8 mouse cellular contexts compared by ENCODE assay signal in the genomic region with DNA sequence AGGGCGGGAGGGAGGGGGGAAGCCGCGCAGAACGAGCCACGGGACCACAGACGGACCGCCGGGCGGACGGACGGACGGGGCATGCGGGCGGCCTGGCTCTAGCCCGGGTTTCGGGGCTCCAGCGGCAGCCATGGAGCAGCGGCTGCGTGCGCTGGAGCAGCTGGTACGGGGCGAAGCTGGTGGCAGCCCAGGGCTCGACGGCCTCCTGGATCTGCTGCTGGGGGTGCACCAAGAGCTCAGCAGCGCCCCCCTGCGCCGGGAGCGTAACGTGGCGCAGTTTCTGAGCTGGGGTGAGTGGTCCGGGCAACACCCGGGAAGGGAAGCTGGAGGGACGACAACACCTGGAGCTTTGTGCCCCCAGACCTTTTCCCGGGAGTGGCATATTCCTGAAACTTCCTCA. TPM values are rescaled to one million over a fixed set of nuclear protein-coding genes. Genes with fewer than 3 reads are reported as not detected.
DNase-seq lines count a peak whose midpoint lies in the region; ATAC-seq and TF ChIP-seq lines count a peak whose summit lies in the region.

No protein-coding gene starts in this region.

- peak overlapping the region; percentile 88 for H3K27ac ChIP-seq in intestine, postnatal 0 days (ENCODE audit: low read depth, low read length)
- peak overlapping the region; percentile 76 for H3K27ac ChIP-seq in lung, embryonic 14.5 days (ENCODE audit: low read depth)
- no peak overlapping the region for H3K27ac ChIP-seq in neural tube, embryonic 15.5 days (replicated peaks)

- H3K27me3 ChIP-seq in intestine, postnatal 0 days (replicated peaks; ENCODE audit: control insufficient read depth, insufficient read depth, low read length): no peaks in the 10 kb centered on the region
- H3K27me3 ChIP-seq in lung, embryonic 14.5 days (ENCODE audit: insufficient read depth, low read length): no peaks in the 10 kb centered on the region
- no peaks in the 10 kb centered on the region for H3K27me3 ChIP-seq in neural tube, embryonic 15.5 days (replicated peaks)

- H3K36me3 ChIP-seq in intestine, postnatal 0 days (ENCODE audit: control insufficient read depth, insufficient read depth): peaks cover 21% of the 10 kb centered on the region
- H3K36me3 ChIP-seq in lung, embryonic 14.5 days (ENCODE audit: insufficient read depth): peaks cover 15% of the 10 kb centered on the region
- 0 out of 2 replicates have a peak, but pooled peaks cover 5% of the 10 kb centered on the region for H3K36me3 ChIP-seq in neural tube, embryonic 15.5 days

- TF ChIP-seq CTCF in intestine, postnatal 0 days (IDR thresholded peaks at IDR 0.05; ENCODE audit: low read depth): peak; percentile 96
- peak; percentile 84 for TF ChIP-seq CTCF in lung, embryonic 14.5 days (IDR thresholded peaks at IDR 0.05; ENCODE audit: low read depth)

- H3K9ac ChIP-seq in intestine, postnatal 0 days (ENCODE audit: low read depth, low read length): peak overlapping the region; percentile 80
- H3K9ac ChIP-seq in lung, embryonic 14.5 days: peak overlapping the region; percentile 54
- H3K9ac ChIP-seq in neural tube, embryonic 15.5 days (replicated peaks): peak overlapping the region; percentile 45

- H3K4me3 ChIP-seq in intestine, postnatal 0 days (ENCODE audit: low read depth, low read length): peak overlapping the region; percentile 61
- H3K4me3 ChIP-seq in lung, embryonic 14.5 days (ENCODE audit: low read depth, low read length): peak overlapping the region; percentile 62
- peak overlapping the region; percentile 50 for H3K4me3 ChIP-seq in neural tube, embryonic 15.5 days (replicated peaks)

- WGBS in intestine, postnatal 0 days: under 1% methylated on average over 33 of the region's 34 CpGs
- under 1% methylated on average over 30 of the region's 34 CpGs for WGBS in lung, embryonic 14.5 days
- under 1% methylated on average over 28 of the region's 34 CpGs for WGBS in neural tube, embryonic 15.5 days

- peak; percentile 91 for DNase-seq in CD4-positive, CD25-positive, alpha-beta regulatory T cell, adult 2 months (ENCODE audit: low read depth, low spot score)
- DNase-seq in adrenal gland, adult (ENCODE audit: inconsistent age in 2 of 2, low spot score in 1 of 2): peak; percentile 85 to 90
- DNase-seq in embryo, embryonic 10.5 days (ENCODE audit: low spot score): peak; percentile 84
- peak; percentile 28 for DNase-seq in gonadal fat pad, adult 2 months (ENCODE audit: low read depth)
- peak; percentile 89 for DNase-seq in lung, embryonic 14.5 days
- peak; percentile 87 for DNase-seq in thymus, postnatal 14 days

- H3K9me3 ChIP-seq in intestine, postnatal 0 days (ENCODE audit: control insufficient read depth): no peaks in the 10 kb centered on the region
- no peaks in the 10 kb centered on the region for H3K9me3 ChIP-seq in lung, embryonic 14.5 days (ENCODE audit: low read depth, low read length)
- H3K9me3 ChIP-seq in neural tube, embryonic 15.5 days (replicated peaks): no peaks in the 10 kb centered on the region

- H3K4me2 ChIP-seq in intestine, postnatal 0 days (replicated peaks; ENCODE audit: low read depth): peak overlapping the region; percentile 76
- peak overlapping the region; percentile 75 for H3K4me2 ChIP-seq in lung, embryonic 14.5 days
- H3K4me2 ChIP-seq in neural tube, embryonic 15.5 days: peak overlapping the region; percentile 69

- H3K4me1 ChIP-seq in intestine, postnatal 0 days (replicated peaks; ENCODE audit: control insufficient read depth, insufficient read depth, low read length): peaks cover 3% of the 10 kb centered on the region; the same call in 1 of the 2 replicates
- H3K4me1 ChIP-seq in lung, embryonic 14.5 days (ENCODE audit: insufficient read depth): no peaks in the 10 kb centered on the region
- H3K4me1 ChIP-seq in neural tube, embryonic 15.5 days: peaks cover 9% of the 10 kb centered on the region

- ATAC-seq in intestine, postnatal 0 days: peak; percentile 75
- peak; percentile 66 for ATAC-seq in lung, embryonic 14.5 days (ENCODE audit: insufficient read depth)
- peak; percentile 64 for ATAC-seq in neural tube, embryonic 15.5 days (ENCODE audit: low FRiP score)

RNA-seq across cellular contexts. Expression of gene Cdc42bpg, which starts 0.3 kb away (rescaled TPM):
- 16.2 and 16.6 TPM in 2 replicates for polyA plus RNA-seq in gonadal fat pad, adult 2 months (2012; rRNA removed)
- polyA plus RNA-seq in intestine, postnatal 0 days (2015; fragmentation: Nextera tagmentation; extraction: Ambion mirVana): 1.8 and 2.3 TPM in 2 replicates
- polyA plus RNA-seq in lung, embryonic 14.5 days (2014; fragmentation: Nextera tagmentation; extraction: Ambion mirVana): 0.82 and 1.2 TPM in 2 replicates
- polyA plus RNA-seq in neural tube, embryonic 15.5 days (2015; fragmentation: Nextera tagmentation; extraction: Ambion mirVana): 0.33 and 0.36 TPM in 2 replicates

RNA-seq across cellular contexts. Expression of gene Men1, which starts 28.2 kb away (rescaled TPM):
- 40.4 and 48.5 TPM in 2 replicates for polyA plus RNA-seq in gonadal fat pad, adult 2 months (2012; rRNA removed)
- polyA plus RNA-seq in intestine, postnatal 0 days (2015; fragmentation: Nextera tagmentation; extraction: Ambion mirVana): 17.1 and 19.6 TPM in 2 replicates
- 60.3 and 68.6 TPM in 2 replicates for polyA plus RNA-seq in lung, embryonic 14.5 days (2014; fragmentation: Nextera tagmentation; extraction: Ambion mirVana)
- 71.4 and 71.6 TPM in 2 replicates for polyA plus RNA-seq in neural tube, embryonic 15.5 days (2015; fragmentation: Nextera tagmentation; extraction: Ambion mirVana)

RNA-seq across cellular contexts. Expression of gene Ehd1, which starts 30.1 kb away (rescaled TPM):
- polyA plus RNA-seq in gonadal fat pad, adult 2 months (2012; rRNA removed): 156 and 198 TPM in 2 replicates
- polyA plus RNA-seq in intestine, postnatal 0 days (2015; fragmentation: Nextera tagmentation; extraction: Ambion mirVana): 177 and 201 TPM in 2 replicates
- 50.3 and 53.2 TPM in 2 replicates for polyA plus RNA-seq in lung, embryonic 14.5 days (2014; fragmentation: Nextera tagmentation; extraction: Ambion mirVana)
- polyA plus RNA-seq in neural tube, embryonic 15.5 days (2015; fragmentation: Nextera tagmentation; extraction: Ambion mirVana): 80.6 and 87.7 TPM in 2 replicates

RNA-seq across cellular contexts. Expression of gene Map4k2, which starts 34.3 kb away (rescaled TPM):
- 83.4 and 95.3 TPM in 2 replicates for polyA plus RNA-seq in gonadal fat pad, adult 2 months (2012; rRNA removed)
- polyA plus RNA-seq in intestine, postnatal 0 days (2015; fragmentation: Nextera tagmentation; extraction: Ambion mirVana): 4.1 and 4.3 TPM in 2 replicates
- polyA plus RNA-seq in lung, embryonic 14.5 days (2014; fragmentation: Nextera tagmentation; extraction: Ambion mirVana): 13.4 and 22.2 TPM in 2 replicates
- polyA plus RNA-seq in neural tube, embryonic 15.5 days (2015; fragmentation: Nextera tagmentation; extraction: Ambion mirVana): 21.9 and 22.2 TPM in 2 replicates

RNA-seq across cellular contexts. Expression of gene Sf1, which starts 56.9 kb away (rescaled TPM):
- 95.0 and 140 TPM in 2 replicates for polyA plus RNA-seq in gonadal fat pad, adult 2 months (2012; rRNA removed)
- polyA plus RNA-seq in intestine, postnatal 0 days (2015; fragmentation: Nextera tagmentation; extraction: Ambion mirVana): 51.9 and 55.3 TPM in 2 replicates
- polyA plus RNA-seq in lung, embryonic 14.5 days (2014; fragmentation: Nextera tagmentation; extraction: Ambion mirVana): 177 and 200 TPM in 2 replicates
- 88.7 and 104 TPM in 2 replicates for polyA plus RNA-seq in neural tube, embryonic 15.5 days (2015; fragmentation: Nextera tagmentation; extraction: Ambion mirVana)

Comparison
In these comparisons a context has a peak if more than half of its experiments do, and no peak if none do; other contexts are left out.
1. DNase-seq: peak in every context shown above with its lines; median percentile 91 in CD4-positive, CD25-positive, alpha-beta regulatory T cell, adult 2 months; 89 in lung, embryonic 14.5 days; 88 in adrenal gland, adult; 87 in thymus, postnatal 14 days; 84 in embryo, embryonic 10.5 days; 28 in gonadal fat pad, adult 2 months.